Mouse (Mus musculus): ENCODE results near the gene Mical2. TPM values are rescaled to one million over a fixed set of nuclear protein-coding genes. Genes with fewer than 3 reads are reported as not detected.

Gene Mical2
- polyA plus RNA-seq, 1 experiment from 2014 or later, result 0.78 TPM

DNA sequence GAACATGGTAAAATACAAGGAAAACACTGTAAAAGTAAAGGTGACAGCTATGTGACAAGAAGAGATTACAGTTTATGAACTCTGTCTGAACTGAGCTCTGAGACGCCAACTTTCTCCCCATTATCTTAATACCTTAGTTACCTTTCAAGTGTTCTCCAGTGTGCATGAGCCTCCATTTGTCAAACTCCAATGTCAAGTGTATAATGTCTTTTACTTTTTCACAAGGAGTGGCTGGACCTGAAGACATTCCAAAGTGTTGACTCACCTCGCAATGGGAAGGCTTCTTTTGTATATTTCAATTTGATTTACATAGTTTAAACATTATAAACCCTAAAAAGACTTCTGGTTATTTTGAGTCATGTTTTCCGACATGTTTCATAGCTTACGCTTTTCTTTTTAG is 197.8 kb downstream of the Mical2 start:
- Histone ChIP-seq H3K27ac (replicated peaks) (no peak overlapping the region), H3K27me3 (ENCODE audit: low read depth, poor library complexity, severe bottlenecking) (peaks cover 17% of the 10 kb centered on the region), H3K9me3 (replicated peaks) (no peaks in the 10 kb centered on the region), H3K36me3 (no peaks in the 10 kb centered on the region), H3K4me3 (no peak overlapping the region), H3K4me1 (peaks cover 20% of the 10 kb centered on the region)
- WGBS, result 92% methylated on average over 4 of the region's 4 CpGs
- no peak for DNase-seq (ENCODE audit: low spot score)

DNA sequence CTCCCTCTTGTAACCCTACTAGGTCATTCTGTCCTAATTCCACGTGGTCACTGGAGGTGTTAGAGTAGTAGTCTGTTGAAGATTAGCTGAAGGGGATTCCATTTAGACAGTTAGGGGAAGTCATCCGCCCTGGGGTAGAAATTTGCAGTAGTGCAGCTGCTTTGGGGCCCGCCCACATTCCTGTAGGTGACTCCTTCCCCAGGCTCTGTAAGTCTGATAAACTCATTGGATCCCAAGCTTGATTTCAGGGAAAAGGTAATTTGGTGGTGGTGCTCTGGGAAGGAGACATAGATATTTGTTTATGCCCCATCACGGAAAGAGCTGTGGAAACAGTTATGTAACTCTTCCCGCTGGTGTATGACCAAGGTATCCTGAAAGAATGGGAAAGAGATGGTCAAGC is 201.2 kb downstream of the Mical2 start:
- no peak for DNase-seq (ENCODE audit: low spot score)
- WGBS, result 60% methylated on average over 5 of the region's 5 CpGs
- no peak overlapping the region for H3K4me3 ChIP-seq
- H3K27ac ChIP-seq (replicated peaks), result peak overlapping the region; percentile 96; the same call in 1 of the 2 replicates
- peaks cover 25% of the 10 kb centered on the region for H3K4me1 ChIP-seq
- H3K9me3 ChIP-seq (replicated peaks), result peaks cover 3% of the 10 kb centered on the region; the same call in 1 of the 2 replicates
- H3K27me3 ChIP-seq (ENCODE audit: low read depth, poor library complexity, severe bottlenecking), result peaks cover 17% of the 10 kb centered on the region
- H3K36me3 ChIP-seq, result no peaks in the 10 kb centered on the region; the same call in 1 of the 2 replicates

- WGBS, result 2% methylated on average over 49 of the region's 49 CpGs
- peak; percentile 84 for DNase-seq (ENCODE audit: low spot score)
These were observed 201.9 kb downstream of the Mical2 start, which contains the start of gene Parva for GRCm38 (mm10) chr7:112427357-112428157. Parva (plus strand) TSS chr7:112427505.

DNA sequence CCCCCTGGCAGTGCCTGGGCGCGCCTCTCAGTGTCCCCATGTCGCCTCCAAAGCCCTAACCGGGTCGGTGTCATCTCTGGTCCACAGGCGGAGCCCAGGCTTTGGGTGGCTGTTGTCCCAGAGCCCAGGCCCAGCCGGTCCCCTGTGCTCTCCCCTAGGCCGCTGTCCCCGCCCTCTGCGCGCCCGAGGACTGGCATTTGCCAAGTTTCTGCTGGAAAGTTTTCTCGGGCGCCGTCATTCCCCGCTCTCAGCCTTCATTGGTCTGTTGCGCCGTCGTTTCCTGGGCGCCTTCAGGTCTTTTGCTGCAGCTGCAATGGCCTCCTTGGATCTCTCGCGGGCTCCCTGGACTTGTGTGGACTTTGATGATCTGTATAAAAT is 202.5 kb downstream of the Mical2 start:
- DNase-seq (ENCODE audit: low spot score), result no peak
- H3K4me3 ChIP-seq, result peak overlapping the region; percentile 80
- peaks cover 17% of the 10 kb centered on the region for H3K27me3 ChIP-seq (ENCODE audit: low read depth, poor library complexity, severe bottlenecking)
- peaks cover 25% of the 10 kb centered on the region for H3K4me1 ChIP-seq
- no peaks in the 10 kb centered on the region; the same call in 1 of the 2 replicates for H3K36me3 ChIP-seq
- WGBS, result under 1% methylated on average over 22 of the region's 22 CpGs
- H3K9me3 ChIP-seq (replicated peaks), result peaks cover 3% of the 10 kb centered on the region; the same call in 1 of the 2 replicates
- H3K27ac ChIP-seq (replicated peaks), result peak overlapping the region; percentile 96

More at GRCm38 (mm10) chr7:112427357-112428157, 201.9 kb downstream of the Mical2 start, which contains the start of gene Parva:
- Histone ChIP-seq H3K4me1 (peaks cover 25% of the 10 kb centered on the region), H3K36me3 (no peaks in the 10 kb centered on the region; the same call in 1 of the 2 replicates), H3K4me3 (peak within 1 kb of the TSS; percentile 80), H3K9me3 (replicated peaks) (peaks cover 3% of the 10 kb centered on the region; the same call in 1 of the 2 replicates), H3K27me3 (ENCODE audit: low read depth, poor library complexity, severe bottlenecking) (peaks cover 17% of the 10 kb centered on the region), H3K27ac (replicated peaks) (peak within 1 kb of the TSS; percentile 96)

GRCm38 (mm10) chr7:112439846-112440245 is 214.2 kb downstream of the Mical2 start:
- 86% methylated on average over 3 of the region's 3 CpGs for WGBS
- Histone ChIP-seq H3K9me3 (replicated peaks) (peaks cover 8% of the 10 kb centered on the region), H3K27me3 (ENCODE audit: low read depth, poor library complexity, severe bottlenecking) (no peaks in the 10 kb centered on the region), H3K4me1 (peaks cover 28% of the 10 kb centered on the region), H3K27ac (replicated peaks) (no peak overlapping the region), H3K4me3 (no peak overlapping the region), H3K36me3 (peaks cover 11% of the 10 kb centered on the region)
- DNase-seq (ENCODE audit: low spot score), result no peak

- peak; percentile 38 for DNase-seq (ENCODE audit: low spot score)
- WGBS, result 34% methylated on average over 12 of the region's 12 CpGs
- peak overlapping the region; percentile 70 for H3K27ac ChIP-seq (replicated peaks)
These were observed 218.7 kb downstream of the Mical2 start for GRCm38 (mm10) chr7:112444152-112444984.

DNA sequence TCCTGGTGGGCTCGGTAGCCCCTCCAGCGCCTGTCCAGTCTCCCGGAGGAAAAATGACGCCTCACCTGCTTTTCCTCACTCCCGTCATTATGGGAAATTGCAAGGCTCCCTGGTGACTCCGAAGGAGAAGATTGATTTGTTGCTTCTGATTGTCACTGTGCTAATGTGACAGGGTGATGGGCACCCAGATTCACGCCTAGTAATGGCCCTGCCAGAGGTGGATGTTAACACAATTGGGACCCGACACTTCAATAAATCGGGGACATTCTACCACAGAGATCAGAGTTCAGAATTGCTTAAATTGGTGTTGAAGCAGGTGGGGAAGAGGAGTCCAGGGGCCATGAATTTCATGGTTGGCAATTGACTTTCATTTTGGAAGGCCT is 219.3 kb downstream of the Mical2 start:
- Histone ChIP-seq H3K27me3 (ENCODE audit: low read depth, poor library complexity, severe bottlenecking) (no peaks in the 10 kb centered on the region), H3K27ac (replicated peaks) (peak overlapping the region; percentile 70), H3K36me3 (no peaks in the 10 kb centered on the region), H3K9me3 (replicated peaks) (no peaks in the 10 kb centered on the region), H3K4me3 (peak overlapping the region; percentile 12; the same call in 1 of the 2 replicates), H3K4me1 (peaks cover 37% of the 10 kb centered on the region)
- DNase-seq (ENCODE audit: low spot score), result no peak
- 54% methylated on average over 9 of the region's 9 CpGs for WGBS

More at GRCm38 (mm10) chr7:112444152-112444984, 218.7 kb downstream of the Mical2 start:
- H3K4me3 ChIP-seq, result peak overlapping the region; percentile 12; the same call in 1 of the 2 replicates
- no peaks in the 10 kb centered on the region for H3K27me3 ChIP-seq (ENCODE audit: low read depth, poor library complexity, severe bottlenecking)
- no peaks in the 10 kb centered on the region for H3K9me3 ChIP-seq (replicated peaks)
- no peaks in the 10 kb centered on the region for H3K36me3 ChIP-seq
- H3K4me1 ChIP-seq, result peaks cover 37% of the 10 kb centered on the region

DNA sequence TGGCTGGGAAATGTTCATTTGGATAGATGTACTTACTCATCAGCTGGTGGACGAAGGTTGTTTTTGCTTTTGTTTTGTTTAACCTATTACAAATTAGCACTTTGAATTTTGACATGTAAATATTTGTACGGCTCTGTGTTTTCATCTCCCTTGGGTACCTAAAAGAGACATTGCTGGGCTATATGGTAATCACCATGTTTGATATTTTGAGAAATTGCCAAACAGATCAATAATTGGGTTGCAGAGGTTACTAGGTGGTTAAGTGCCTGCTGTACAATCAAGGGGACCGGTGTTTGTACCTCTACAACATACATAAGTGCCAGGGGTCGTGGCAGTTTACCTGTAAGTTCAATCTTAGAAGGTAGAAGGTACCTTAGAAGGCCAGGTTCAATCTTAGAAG is 220.8 kb downstream of the Mical2 start:
- Histone ChIP-seq H3K27ac (replicated peaks) (no peak overlapping the region), H3K9me3 (replicated peaks) (no peaks in the 10 kb centered on the region), H3K4me3 (no peak overlapping the region), H3K27me3 (ENCODE audit: low read depth, poor library complexity, severe bottlenecking) (no peaks in the 10 kb centered on the region), H3K36me3 (no peaks in the 10 kb centered on the region), H3K4me1 (peaks cover 39% of the 10 kb centered on the region)
- DNase-seq (ENCODE audit: low spot score), result no peak
- 88% methylated on average over 4 of the region's 4 CpGs for WGBS

- peaks cover 34% of the 10 kb centered on the region for H3K4me1 ChIP-seq
- H3K27me3 ChIP-seq (ENCODE audit: low read depth, poor library complexity, severe bottlenecking), result no peaks in the 10 kb centered on the region
- H3K36me3 ChIP-seq, result no peaks in the 10 kb centered on the region
- no peak for DNase-seq (ENCODE audit: low spot score)
- 84% methylated on average over 8 of the region's 8 CpGs for WGBS
- H3K9me3 ChIP-seq (replicated peaks), result no peaks in the 10 kb centered on the region
- no peak overlapping the region; the same call in 1 of the 2 replicates for H3K27ac ChIP-seq (replicated peaks)
- H3K4me3 ChIP-seq, result no peak overlapping the region
These were observed 224.5 kb downstream of the Mical2 start for GRCm38 (mm10) chr7:112449954-112450700.

- Histone ChIP-seq H3K9me3 (replicated peaks) (no peaks in the 10 kb centered on the region), H3K36me3 (no peaks in the 10 kb centered on the region), H3K27me3 (ENCODE audit: low read depth, poor library complexity, severe bottlenecking) (no peaks in the 10 kb centered on the region), H3K27ac (replicated peaks) (no peak overlapping the region), H3K4me3 (no peak overlapping the region), H3K4me1 (peaks cover 28% of the 10 kb centered on the region)
- DNase-seq (ENCODE audit: low spot score), result no peak
- WGBS, result 75% methylated on average over 5 of the region's 5 CpGs
These were observed 226.8 kb downstream of the Mical2 start for GRCm38 (mm10) chr7:112452471-112452870.

GRCm38 (mm10) chr7:112453805-112454214 is 228.2 kb downstream of the Mical2 start:
- Histone ChIP-seq H3K27ac (replicated peaks) (peak overlapping the region; percentile 69), H3K36me3 (no peaks in the 10 kb centered on the region), H3K4me3 (no peak overlapping the region), H3K4me1 (peaks cover 28% of the 10 kb centered on the region), H3K9me3 (replicated peaks) (no peaks in the 10 kb centered on the region), H3K27me3 (ENCODE audit: low read depth, poor library complexity, severe bottlenecking) (no peaks in the 10 kb centered on the region)
- DNase-seq (ENCODE audit: low spot score), result no peak
- WGBS, result 7% methylated on average over 3 of the region's 3 CpGs

DNA sequence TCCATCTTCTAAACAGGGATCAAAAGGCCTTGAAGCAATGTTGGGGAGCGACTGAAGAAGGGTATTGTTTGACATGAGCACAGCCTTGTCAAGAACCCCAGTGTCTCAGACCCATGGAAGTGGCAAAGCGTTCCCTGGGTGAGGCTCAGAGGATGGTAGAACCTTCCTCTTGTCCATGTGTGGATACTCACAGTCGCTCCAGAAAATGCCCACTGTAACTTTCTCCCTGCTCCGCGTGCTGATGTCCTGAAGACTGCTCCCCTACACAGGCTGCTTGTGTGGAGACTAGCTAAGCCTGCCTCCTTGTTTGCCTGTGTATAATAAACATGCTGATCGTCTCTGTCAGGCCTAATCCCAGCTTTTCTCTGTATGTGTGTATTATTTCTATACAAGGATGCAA is 228.7 kb downstream of the Mical2 start:
- 59% methylated on average over 6 of the region's 6 CpGs for WGBS
- Histone ChIP-seq H3K27me3 (ENCODE audit: low read depth, poor library complexity, severe bottlenecking) (no peaks in the 10 kb centered on the region), H3K9me3 (replicated peaks) (no peaks in the 10 kb centered on the region), H3K27ac (replicated peaks) (peak overlapping the region; percentile 69), H3K36me3 (no peaks in the 10 kb centered on the region), H3K4me1 (peaks cover 28% of the 10 kb centered on the region), H3K4me3 (no peak overlapping the region)
- DNase-seq (ENCODE audit: low spot score), result no peak

All from midbrain, embryonic 10.5 days (tissue).